Mouse (Mus musculus): ENCODE measurements at regions not wholly inside any gene's neighbourhood (a gene's known extent, or its start where the extent isn't known, plus 50 kb on each side); places are given as distances from the start of the nearest gene placed in this dataset. TPM values are rescaled to one million over a fixed set of nuclear protein-coding genes. Genes with fewer than 3 reads are reported as not detected.

DNA sequence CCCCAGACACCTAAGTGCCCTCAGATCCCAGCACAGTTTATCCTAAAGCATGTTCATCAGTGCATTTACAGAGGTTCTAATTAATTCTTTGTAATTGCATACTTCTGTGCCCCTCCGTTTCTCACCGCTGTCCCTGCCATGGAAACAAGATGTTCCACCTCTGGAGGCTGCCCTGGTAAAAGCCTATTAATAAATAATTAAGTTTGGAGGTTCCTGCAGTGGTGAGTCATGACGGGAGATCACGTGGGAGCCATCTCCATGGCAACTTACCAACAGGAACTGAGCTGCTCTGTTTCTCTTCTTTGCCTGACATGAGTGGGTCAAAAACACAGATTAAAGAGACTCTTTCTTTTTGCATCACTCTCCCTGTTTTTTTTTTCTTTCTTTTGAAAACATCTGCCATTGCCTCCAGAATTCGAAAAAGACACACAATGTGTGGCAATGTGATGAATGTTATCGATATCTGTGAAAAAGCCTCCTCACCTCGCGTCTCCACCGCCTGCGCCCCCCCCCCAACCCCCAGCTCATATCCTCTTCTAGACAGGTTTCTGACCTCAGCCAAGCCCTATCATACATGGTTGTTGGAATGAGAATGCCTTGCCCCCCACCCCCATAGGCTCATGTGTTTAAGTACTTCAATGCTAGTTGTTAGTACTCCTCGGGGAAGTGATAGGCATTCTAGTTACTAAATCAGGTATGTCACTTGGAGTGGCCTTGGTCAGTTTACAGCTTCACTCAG, 965.9 kb downstream of the Ntrk3 start:
- Histone ChIP-seq H3K4me2 (ENCODE audit: low read depth, low read length) (no peak overlapping the region), H3K4me1 (ENCODE audit: control insufficient read depth, insufficient read depth) (no peaks in the 10 kb centered on the region), H3K4me3 (ENCODE audit: low read depth, low read length) (no peak overlapping the region), H3K36me3 (replicated peaks; ENCODE audit: control insufficient read depth, insufficient read depth, low read length) (no peaks in the 10 kb centered on the region), H3K27ac (ENCODE audit: low read depth) (no peak overlapping the region), H3K9me3 (replicated peaks; ENCODE audit: control insufficient read depth, low read length) (no peaks in the 10 kb centered on the region), H3K9ac (replicated peaks; ENCODE audit: low read depth, low read length) (no peak overlapping the region), H3K27me3 (ENCODE audit: control insufficient read depth, insufficient read depth, low read length) (no peaks in the 10 kb centered on the region)
- ATAC-seq (ENCODE audit: insufficient read depth, low read depth) = no peak; the same call in 1 of the 2 replicates
- peak; percentile 63 for DNase-seq (ENCODE audit: low spot score)
- no peak for TF ChIP-seq EP300 (IDR thresholded peaks at IDR 0.05; ENCODE audit: low read depth)
- no peak for TF ChIP-seq CTCF (IDR thresholded peaks at IDR 0.05; ENCODE audit: low read depth)
- 58% methylated on average over 11 of the region's 11 CpGs for WGBS

DNA sequence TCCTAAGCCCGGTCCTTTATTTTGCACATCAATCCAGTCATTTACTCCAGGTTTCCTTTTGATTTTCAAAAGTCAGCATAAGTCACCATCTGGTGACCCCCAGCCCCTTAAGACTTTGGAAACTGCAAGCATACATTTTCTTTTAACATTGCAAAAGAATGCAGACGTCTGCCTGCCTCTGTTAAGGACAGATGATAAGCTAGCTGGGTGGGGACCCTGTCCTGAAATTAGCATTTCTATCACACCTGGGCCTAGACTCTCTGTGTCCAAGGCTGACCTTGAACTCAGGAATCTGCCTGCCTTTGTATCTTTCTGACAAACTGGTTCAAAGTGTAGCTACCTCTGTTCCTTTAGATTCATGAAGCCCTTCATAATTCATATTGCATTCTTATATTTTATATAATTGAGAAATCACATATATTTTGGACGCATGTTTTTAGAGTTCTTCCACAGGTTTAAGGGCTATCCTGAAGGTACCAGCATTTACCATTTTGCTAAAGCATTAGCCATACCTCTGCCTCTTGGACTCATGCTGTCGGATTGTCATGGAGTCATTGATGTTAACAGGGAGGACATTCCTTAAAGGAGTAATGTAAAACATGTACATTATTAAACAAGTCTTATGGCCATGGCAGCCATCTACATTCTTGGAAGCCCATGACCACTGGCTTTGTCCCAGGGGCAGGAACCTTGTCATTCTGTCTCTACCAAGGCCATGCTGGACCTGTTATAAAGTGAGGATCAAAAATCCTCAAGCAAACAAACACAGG, 998.6 kb downstream of the Ntrk3 start:
- H3K27ac ChIP-seq (ENCODE audit: low read depth) = no peak overlapping the region
- H3K4me1 ChIP-seq (ENCODE audit: control insufficient read depth, insufficient read depth) = no peaks in the 10 kb centered on the region
- no peak for ATAC-seq (ENCODE audit: insufficient read depth, low read depth)
- H3K4me3 ChIP-seq (ENCODE audit: low read depth, low read length) = no peak overlapping the region
- TF ChIP-seq CTCF (IDR thresholded peaks at IDR 0.05; ENCODE audit: low read depth) (no peak), EP300 (IDR thresholded peaks at IDR 0.05; ENCODE audit: low read depth) (no peak)
- no peaks in the 10 kb centered on the region for H3K36me3 ChIP-seq (replicated peaks; ENCODE audit: control insufficient read depth, insufficient read depth, low read length)
- WGBS = 62% methylated on average over 4 of the region's 4 CpGs
- H3K27me3 ChIP-seq (ENCODE audit: control insufficient read depth, insufficient read depth, low read length) = no peaks in the 10 kb centered on the region
- no peak for DNase-seq (ENCODE audit: low spot score)
- H3K4me2 ChIP-seq (ENCODE audit: low read depth, low read length) = no peak overlapping the region
- H3K9ac ChIP-seq (replicated peaks; ENCODE audit: low read depth, low read length) = no peak overlapping the region
- no peaks in the 10 kb centered on the region for H3K9me3 ChIP-seq (replicated peaks; ENCODE audit: control insufficient read depth, low read length)

Small RNA genes in the stretch of these regions (microRNA-seq; reads per million reads assigned to microRNA genes)
- gene Gm44358 = not detected

All from heart, postnatal 0 days (tissue).